12 mouse cellular contexts compared by ENCODE assay signal in the genomic region with DNA sequence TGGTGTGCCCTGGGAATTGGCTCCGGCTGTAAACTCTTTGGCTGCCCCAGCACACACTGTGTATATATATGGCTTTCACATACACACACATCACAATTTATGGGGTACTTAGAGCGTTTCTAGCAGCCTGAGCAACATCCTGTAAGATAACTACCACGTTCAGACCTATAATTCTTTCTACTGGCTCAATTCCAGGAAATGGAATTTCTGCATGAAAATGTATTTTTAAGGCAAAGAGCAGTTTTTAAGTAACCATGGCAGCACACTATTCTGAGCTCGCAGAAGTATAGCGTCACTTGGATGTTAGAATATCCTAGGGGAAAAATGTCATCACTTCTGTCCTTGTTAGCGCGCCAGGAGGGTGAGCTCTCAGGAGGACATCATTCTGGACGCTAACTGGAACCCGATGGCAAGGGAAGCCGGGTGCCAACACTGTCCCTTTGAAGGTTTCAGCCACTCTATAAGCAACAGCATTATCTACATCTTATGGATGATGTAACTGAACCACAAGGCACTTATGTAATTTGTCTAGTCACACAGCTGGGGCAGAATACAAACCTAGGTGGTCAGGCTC.
DNase-seq lines count a peak whose midpoint lies in the region; ATAC-seq lines count a peak whose summit lies in the region.
"Had no signal": no experiment of that assay in that cellular context is flagged by ENCODE, and none has a peak within 500 bp of the region (broad histone marks: within the 10 kb centered on the region; RNA-seq: fewer than 3 reads in every experiment).

No protein-coding gene starts in this region.

- no peaks in the 10 kb centered on the region for H3K27me3 ChIP-seq in hindbrain, embryonic 15.5 days
- no peaks in the 10 kb centered on the region for H3K27me3 ChIP-seq in hindbrain, embryonic 12.5 days
- no peaks in the 10 kb centered on the region for H3K27me3 ChIP-seq in midbrain, embryonic 16.5 days (ENCODE audit: control insufficient read depth, insufficient read depth, low read depth, low read length)
- H3K27me3 ChIP-seq in midbrain, embryonic 10.5 days (ENCODE audit: low read depth, poor library complexity, severe bottlenecking), result no peaks in the 10 kb centered on the region
- H3K27me3 ChIP-seq: midbrain, embryonic 12.5 days had no signal

- H3K27ac ChIP-seq in hindbrain, embryonic 15.5 days (replicated peaks), result no peak overlapping the region; the same call in 1 of the 2 replicates
- no peak overlapping the region for H3K27ac ChIP-seq in hindbrain, embryonic 12.5 days
- peak overlapping the region; percentile 63 for H3K27ac ChIP-seq in midbrain, embryonic 16.5 days (ENCODE audit: low read length)
- H3K27ac ChIP-seq in midbrain, embryonic 10.5 days (replicated peaks), result no peak overlapping the region
- H3K27ac ChIP-seq: heart, embryonic 13.5 days; midbrain, embryonic 12.5 days had no signal

- no peaks in the 10 kb centered on the region for H3K9me3 ChIP-seq in hindbrain, embryonic 15.5 days
- no peaks in the 10 kb centered on the region for H3K9me3 ChIP-seq in hindbrain, embryonic 12.5 days (replicated peaks)
- no peaks in the 10 kb centered on the region for H3K9me3 ChIP-seq in midbrain, embryonic 16.5 days (replicated peaks; ENCODE audit: control insufficient read depth, low read length, poor library complexity, severe bottlenecking)
- no peaks in the 10 kb centered on the region for H3K9me3 ChIP-seq in midbrain, embryonic 10.5 days (replicated peaks)
- H3K9me3 ChIP-seq: heart, embryonic 13.5 days; midbrain, embryonic 12.5 days had no signal

- H3K4me1 ChIP-seq in hindbrain, embryonic 15.5 days (replicated peaks), result peaks cover 8% of the 10 kb centered on the region; the same call in 1 of the 2 replicates
- peaks cover 8% of the 10 kb centered on the region for H3K4me1 ChIP-seq in hindbrain, embryonic 12.5 days
- H3K4me1 ChIP-seq in midbrain, embryonic 16.5 days (ENCODE audit: control insufficient read depth, insufficient read depth, low read length), result peaks cover 8% of the 10 kb centered on the region
- peaks cover 18% of the 10 kb centered on the region for H3K4me1 ChIP-seq in midbrain, embryonic 10.5 days
- H3K4me1 ChIP-seq: midbrain, embryonic 12.5 days had no signal

- WGBS in hindbrain, embryonic 15.5 days, result 62% methylated on average over 10 of the region's 10 CpGs
- WGBS in hindbrain, embryonic 12.5 days, result 82% methylated on average over 10 of the region's 10 CpGs
- WGBS in midbrain, embryonic 16.5 days, result 59% methylated on average over 10 of the region's 10 CpGs
- 92% methylated on average over 10 of the region's 10 CpGs for WGBS in midbrain, embryonic 10.5 days

- no peak overlapping the region for H3K9ac ChIP-seq in hindbrain, embryonic 15.5 days
- no peak overlapping the region for H3K9ac ChIP-seq in hindbrain, embryonic 12.5 days
- H3K9ac ChIP-seq in midbrain, embryonic 16.5 days (ENCODE audit: low read depth, low read length), result no peak overlapping the region
- H3K9ac ChIP-seq: heart, embryonic 13.5 days; midbrain, embryonic 12.5 days had no signal

- H3K36me3 ChIP-seq in hindbrain, embryonic 15.5 days, result no peaks in the 10 kb centered on the region
- H3K36me3 ChIP-seq in hindbrain, embryonic 12.5 days, result no peaks in the 10 kb centered on the region
- no peaks in the 10 kb centered on the region for H3K36me3 ChIP-seq in midbrain, embryonic 16.5 days (ENCODE audit: control insufficient read depth, insufficient read depth, low read length)
- H3K36me3 ChIP-seq in midbrain, embryonic 10.5 days, result peaks cover 31% of the 10 kb centered on the region
- H3K36me3 ChIP-seq: heart, embryonic 13.5 days; midbrain, embryonic 12.5 days had no signal

- H3K4me2 ChIP-seq in hindbrain, embryonic 15.5 days, result no peak overlapping the region
- H3K4me2 ChIP-seq in hindbrain, embryonic 12.5 days (replicated peaks), result no peak overlapping the region
- H3K4me2 ChIP-seq in midbrain, embryonic 16.5 days (ENCODE audit: low read length), result 0 out of 2 replicates have a peak overlapping the region, but pooled peaks have one; percentile 9
- H3K4me2 ChIP-seq: heart, embryonic 13.5 days; liver, embryonic 11.5 days; midbrain, embryonic 12.5 days had no signal

- DNase-seq in midbrain, embryonic 10.5 days (ENCODE audit: low spot score), result no peak
- DNase-seq in left cerebral cortex, postnatal 14 days (ENCODE audit: low spot score in 2 of 2), result peak; percentile 47 to 93
- DNase-seq in right cerebral cortex, postnatal 36 days (ENCODE audit: low spot score in 2 of 2), result peak; percentile 45 to 56
- no peak for DNase-seq in natural killer cell, adult 2 months (ENCODE audit: low spot score in 2 of 2)
- DNase-seq in cerebellum, adult 9-11 months, result no peak
- DNase-seq: kidney, postnatal 36 days had no signal

- intact Hi-C loops in left cerebral cortex, postnatal 14 days (cut with DNase I), result loop anchor here (5.0 kb wide), 2 partner anchors 34 to 131 kb away; no protein-coding TSS in a partner anchor

- ATAC-seq in hindbrain, embryonic 15.5 days (ENCODE audit: low FRiP score, low read depth), result peak; percentile 45; the same call in 1 of the 2 replicates
- ATAC-seq in hindbrain, embryonic 12.5 days (ENCODE audit: low FRiP score), result no peak
- peak; percentile 16; the same call in 1 of the 2 replicates for ATAC-seq in midbrain, embryonic 16.5 days

- H3K4me3 ChIP-seq in hindbrain, embryonic 15.5 days, result no peak overlapping the region
- H3K4me3 ChIP-seq in hindbrain, embryonic 12.5 days, result no peak overlapping the region
- H3K4me3 ChIP-seq in midbrain, embryonic 16.5 days (ENCODE audit: low read depth, low read length), result no peak overlapping the region
- no peak overlapping the region for H3K4me3 ChIP-seq in midbrain, embryonic 10.5 days
- H3K4me3 ChIP-seq: heart, embryonic 13.5 days; midbrain, embryonic 12.5 days had no signal

Comparison
In these comparisons a context has a peak if more than half of its experiments do, and no peak if none do; other contexts are left out.
1. DNase-seq: peak in left cerebral cortex, postnatal 14 days (2 of 2) and right cerebral cortex, postnatal 36 days (2 of 2); none in midbrain, embryonic 10.5 days (single experiment), natural killer cell, adult 2 months (0 of 2) and cerebellum, adult 9-11 months (single experiment).